ENCODE assay signal across 7 mouse cellular contexts in the genomic region with DNA sequence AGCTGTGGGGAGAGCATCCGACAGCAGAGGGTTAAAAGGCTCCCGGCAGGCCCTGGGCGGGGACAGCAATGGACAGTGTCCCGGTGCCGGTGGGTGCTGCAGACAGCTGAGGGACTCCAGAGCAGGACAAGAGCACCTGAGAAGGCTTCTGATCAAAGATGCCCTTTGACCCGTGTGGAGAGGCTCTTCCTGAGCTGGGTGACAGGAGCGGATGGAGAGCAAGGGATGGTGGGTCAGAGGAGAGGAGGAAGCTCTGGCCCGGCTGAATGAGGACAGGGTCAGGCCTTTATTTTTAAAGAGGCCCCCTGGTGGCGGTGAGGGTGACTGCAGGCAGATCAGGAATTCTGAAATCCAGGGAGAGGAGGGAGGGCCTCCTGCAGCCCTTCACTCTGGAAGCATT. TPM values are rescaled to one million over a fixed set of nuclear protein-coding genes. Genes with fewer than 3 reads are reported as not detected.
DNase-seq lines count a peak whose midpoint lies in the region; ATAC-seq and TF ChIP-seq lines count a peak whose summit lies in the region.

No protein-coding gene starts in this region.

- intact Hi-C loops in heart, adult 2 months (cut with DNase I), result loop anchor here (1.0 kb wide), 1 partner anchor 27 kb away; no protein-coding TSS in a partner anchor

- peak overlapping the region; percentile 67 for H3K9ac ChIP-seq in embryonic facial prominence, embryonic 13.5 days
- peak overlapping the region; percentile 47 for H3K9ac ChIP-seq in heart, adult 2 months (ENCODE audit: low read depth, low read length)
- peak overlapping the region; percentile 58 for H3K9ac ChIP-seq in limb, embryonic 12.5 days (replicated peaks)
- peak overlapping the region; percentile 45 for H3K9ac ChIP-seq in midbrain, embryonic 15.5 days

- WGBS in embryonic facial prominence, embryonic 13.5 days, result 3% methylated on average over 9 of the region's 9 CpGs
- 1% methylated on average over 9 of the region's 9 CpGs for WGBS in heart, adult 2 months
- WGBS in kidney, adult 2 months, result 5% methylated on average over 9 of the region's 9 CpGs
- 1% methylated on average over 9 of the region's 9 CpGs for WGBS in limb, embryonic 12.5 days
- WGBS in midbrain, embryonic 15.5 days, result under 1% methylated on average over 9 of the region's 9 CpGs

- H3K4me1 ChIP-seq in embryonic facial prominence, embryonic 13.5 days, result peaks cover 13% of the 10 kb centered on the region; the same call in 1 of the 2 replicates
- H3K4me1 ChIP-seq in heart, adult 2 months (ENCODE audit: control insufficient read depth, insufficient read depth, low read length), result no peaks in the 10 kb centered on the region
- H3K4me1 ChIP-seq in kidney, adult 2 months (ENCODE audit: control insufficient read depth, insufficient read depth, low read length), result no peaks in the 10 kb centered on the region
- H3K4me1 ChIP-seq in limb, embryonic 12.5 days (replicated peaks), result peaks cover 9% of the 10 kb centered on the region; the same call in 1 of the 2 replicates
- H3K4me1 ChIP-seq in midbrain, embryonic 15.5 days, result peaks cover 12% of the 10 kb centered on the region

- TF ChIP-seq EP300 in heart, adult 2 months (IDR thresholded peaks at IDR 0.05; ENCODE audit: insufficient read depth, low read depth, low read length), result 0 out of 2 replicates have a peak, but pooled peaks have one; percentile 38

- H3K4me3 ChIP-seq in embryonic facial prominence, embryonic 13.5 days, result peak overlapping the region; percentile 30
- H3K4me3 ChIP-seq in heart, adult 2 months, result peak overlapping the region; percentile 36
- H3K4me3 ChIP-seq in kidney, adult 2 months (ENCODE audit: insufficient read depth, low read depth, low read length), result peak overlapping the region; percentile 52; the same call in 1 of the 2 replicates
- H3K4me3 ChIP-seq in limb, embryonic 12.5 days (replicated peaks), result peak overlapping the region; percentile 32
- H3K4me3 ChIP-seq in midbrain, embryonic 15.5 days, result peak overlapping the region; percentile 29

- TF ChIP-seq CTCF in heart, adult 2 months (IDR thresholded peaks at IDR 0.05), result peak; percentile 96
- TF ChIP-seq CTCF in kidney, adult 2 months (conservative IDR thresholded peaks at IDR 0.05; ENCODE audit: insufficient read depth, insufficient read length, low read depth, low read length), result peak; percentile 73

- TF ChIP-seq POLR2A in heart, adult 2 months (IDR thresholded peaks at IDR 0.05; ENCODE audit: insufficient read depth, low read depth, low read length), result no peak
- TF ChIP-seq POLR2A in kidney, adult 2 months (IDR thresholded peaks at IDR 0.05; ENCODE audit: low read depth, low read length), result no peak

- ATAC-seq in embryonic facial prominence, embryonic 13.5 days (ENCODE audit: insufficient number of reproducible peaks, insufficient read depth, low FRiP score, low TSS enrichment, low read depth), result no peak
- ATAC-seq in limb, embryonic 12.5 days (ENCODE audit: insufficient number of reproducible peaks, insufficient read depth, low FRiP score, low TSS enrichment, low read depth), result peak; percentile 35; the same call in 1 of the 2 replicates
- peak; percentile 31; the same call in 1 of the 2 replicates for ATAC-seq in midbrain, embryonic 15.5 days (replicated peaks)

- H3K9me3 ChIP-seq in embryonic facial prominence, embryonic 13.5 days, result no peaks in the 10 kb centered on the region
- H3K9me3 ChIP-seq in limb, embryonic 12.5 days, result no peaks in the 10 kb centered on the region
- H3K9me3 ChIP-seq in midbrain, embryonic 15.5 days, result no peaks in the 10 kb centered on the region

- no peaks in the 10 kb centered on the region for H3K79me2 ChIP-seq in heart, adult 2 months (replicated peaks; ENCODE audit: control insufficient read depth, insufficient read depth, low read length)

- H3K27ac ChIP-seq in embryonic facial prominence, embryonic 13.5 days, result no peak overlapping the region; the same call in 1 of the 2 replicates
- H3K27ac ChIP-seq in heart, adult 2 months, result no peak overlapping the region; the same call in 1 of the 2 replicates
- no peak overlapping the region for H3K27ac ChIP-seq in kidney, adult 2 months (ENCODE audit: insufficient read depth, low read depth, low read length)
- no peak overlapping the region for H3K27ac ChIP-seq in limb, embryonic 12.5 days
- no peak overlapping the region for H3K27ac ChIP-seq in midbrain, embryonic 15.5 days

- no peaks in the 10 kb centered on the region for H3K27me3 ChIP-seq in embryonic facial prominence, embryonic 13.5 days
- H3K27me3 ChIP-seq in heart, adult 2 months (ENCODE audit: control insufficient read depth, insufficient read depth, low read length), result no peaks in the 10 kb centered on the region
- no peaks in the 10 kb centered on the region for H3K27me3 ChIP-seq in kidney, adult 2 months (replicated peaks; ENCODE audit: control insufficient read depth, insufficient read depth, low read length)
- no peaks in the 10 kb centered on the region for H3K27me3 ChIP-seq in limb, embryonic 12.5 days
- H3K27me3 ChIP-seq in midbrain, embryonic 15.5 days (replicated peaks), result no peaks in the 10 kb centered on the region; the same call in 1 of the 2 replicates

- H3K36me3 ChIP-seq in embryonic facial prominence, embryonic 13.5 days, result peaks cover 44% of the 10 kb centered on the region
- H3K36me3 ChIP-seq in heart, adult 2 months (ENCODE audit: control insufficient read depth, insufficient read depth, low read length), result no peaks in the 10 kb centered on the region
- H3K36me3 ChIP-seq in kidney, adult 2 months (ENCODE audit: control insufficient read depth, insufficient read depth, low read length), result no peaks in the 10 kb centered on the region
- H3K36me3 ChIP-seq in limb, embryonic 12.5 days, result peaks cover 44% of the 10 kb centered on the region
- peaks cover 27% of the 10 kb centered on the region for H3K36me3 ChIP-seq in midbrain, embryonic 15.5 days (replicated peaks)

- peak; percentile 86 to 90 for DNase-seq in adrenal gland, postnatal 36 days
- peak; percentile 84 to 86 for DNase-seq in heart, adult 2 months
- DNase-seq in kidney, adult 2 months, result peak; percentile 85
- peak; percentile 38 to 69 for DNase-seq in spleen, adult 18-20 months

- H3K4me2 ChIP-seq in embryonic facial prominence, embryonic 13.5 days, result peak overlapping the region; percentile 56
- peak overlapping the region; percentile 60 for H3K4me2 ChIP-seq in limb, embryonic 12.5 days
- H3K4me2 ChIP-seq in midbrain, embryonic 15.5 days, result peak overlapping the region; percentile 48

RNA-seq across cellular contexts. Expression of gene Triobp, which starts 4.9 kb away (rescaled TPM):
- 100 to 1,000 TPM; 111 to 142 TPM for total RNA-seq in adrenal gland, postnatal 36 days (2021)
- polyA plus RNA-seq in embryonic facial prominence, embryonic 13.5 days (2015; fragmentation: Nextera tagmentation; extraction: Ambion mirVana), result 37.8 and 38.7 TPM in 2 replicates
- 10 to 100 TPM; 24.4 to 30.9 TPM for total RNA-seq in heart, adult 2 months (2021)
- 22.0 and 26.7 TPM in 2 replicates for polyA plus RNA-seq in heart, adult 2 months (2012; rRNA removed)
- 41.8 and 47.6 TPM in 2 replicates for polyA plus RNA-seq in kidney, adult 2 months (2012; rRNA removed)
- 37.9 and 42.2 TPM in 2 replicates for polyA plus RNA-seq in limb, embryonic 12.5 days (2016; fragmentation: Nextera tagmentation; extraction: Ambion mirVana)
- 51.7 and 55.5 TPM in 2 replicates for polyA plus RNA-seq in midbrain, embryonic 15.5 days (2015; fragmentation: Nextera tagmentation; extraction: Ambion mirVana)

RNA-seq across cellular contexts. Expression of gene Nol12, which starts 7.9 kb away (rescaled TPM):
- total RNA-seq in adrenal gland, postnatal 36 days (2021), result 10 to 100 TPM; 41.5 to 47.4 TPM
- 54.1 and 57.4 TPM in 2 replicates for polyA plus RNA-seq in embryonic facial prominence, embryonic 13.5 days (2015; fragmentation: Nextera tagmentation; extraction: Ambion mirVana)
- total RNA-seq in heart, adult 2 months (2021), result 10 to 100 TPM; 13.8 to 17.4 TPM
- polyA plus RNA-seq in heart, adult 2 months (2012; rRNA removed), result 9.9 and 13.1 TPM in 2 replicates
- polyA plus RNA-seq in kidney, adult 2 months (2012; rRNA removed), result 19.3 and 24.1 TPM in 2 replicates
- polyA plus RNA-seq in limb, embryonic 12.5 days (2016; fragmentation: Nextera tagmentation; extraction: Ambion mirVana), result 61.1 and 61.6 TPM in 2 replicates
- 62.5 and 65.8 TPM in 2 replicates for polyA plus RNA-seq in midbrain, embryonic 15.5 days (2015; fragmentation: Nextera tagmentation; extraction: Ambion mirVana)

RNA-seq across cellular contexts. Expression of gene Lgals1, which starts 16.1 kb away (rescaled TPM):
- total RNA-seq in adrenal gland, postnatal 36 days (2021), result 100 to 1,000 TPM; 303 to 486 TPM
- 2,193 and 2,304 TPM in 2 replicates for polyA plus RNA-seq in embryonic facial prominence, embryonic 13.5 days (2015; fragmentation: Nextera tagmentation; extraction: Ambion mirVana)
- 100 to 1,000 TPM; 174 to 176 TPM for total RNA-seq in heart, adult 2 months (2021)
- 425 and 497 TPM in 2 replicates for polyA plus RNA-seq in heart, adult 2 months (2012; rRNA removed)
- 310 and 318 TPM in 2 replicates for polyA plus RNA-seq in kidney, adult 2 months (2012; rRNA removed)
- 922 and 966 TPM in 2 replicates for polyA plus RNA-seq in limb, embryonic 12.5 days (2016; fragmentation: Nextera tagmentation; extraction: Ambion mirVana)
- 80.4 and 93.5 TPM in 2 replicates for polyA plus RNA-seq in midbrain, embryonic 15.5 days (2015; fragmentation: Nextera tagmentation; extraction: Ambion mirVana)

RNA-seq across cellular contexts. Expression of gene Pdxp, which starts 28.9 kb away (rescaled TPM):
- total RNA-seq in adrenal gland, postnatal 36 days (2021), result 1 to 10 TPM; 3.3 to 3.7 TPM
- polyA plus RNA-seq in embryonic facial prominence, embryonic 13.5 days (2015; fragmentation: Nextera tagmentation; extraction: Ambion mirVana), result 18.7 and 23.2 TPM in 2 replicates
- total RNA-seq in heart, adult 2 months (2021), result under 1 TPM; 0.81 to 0.86 TPM
- 2.0 and 2.9 TPM in 2 replicates for polyA plus RNA-seq in heart, adult 2 months (2012; rRNA removed)
- 1.7 and 1.9 TPM in 2 replicates for polyA plus RNA-seq in kidney, adult 2 months (2012; rRNA removed)
- 36.5 and 36.8 TPM in 2 replicates for polyA plus RNA-seq in limb, embryonic 12.5 days (2016; fragmentation: Nextera tagmentation; extraction: Ambion mirVana)
- 112 and 125 TPM in 2 replicates for polyA plus RNA-seq in midbrain, embryonic 15.5 days (2015; fragmentation: Nextera tagmentation; extraction: Ambion mirVana)

RNA-seq across cellular contexts. Expression of gene Sh3bp1, which starts 43.1 kb away (rescaled TPM):
- 1 to 10 TPM; 7.2 to 8.5 TPM for total RNA-seq in adrenal gland, postnatal 36 days (2021)
- polyA plus RNA-seq in embryonic facial prominence, embryonic 13.5 days (2015; fragmentation: Nextera tagmentation; extraction: Ambion mirVana), result 53.3 and 54.4 TPM in 2 replicates
- total RNA-seq in heart, adult 2 months (2021), result 1 to 10 TPM; 2.6 to 3.3 TPM
- polyA plus RNA-seq in heart, adult 2 months (2012; rRNA removed), result 12.6 and 19.2 TPM in 2 replicates
- 26.2 and 30.0 TPM in 2 replicates for polyA plus RNA-seq in kidney, adult 2 months (2012; rRNA removed)
- 37.0 and 40.3 TPM in 2 replicates for polyA plus RNA-seq in limb, embryonic 12.5 days (2016; fragmentation: Nextera tagmentation; extraction: Ambion mirVana)
- polyA plus RNA-seq in midbrain, embryonic 15.5 days (2015; fragmentation: Nextera tagmentation; extraction: Ambion mirVana), result 3.6 and 4.2 TPM in 2 replicates
